Mouse (Mus musculus) embryonic facial prominence, embryonic 13.5 days (tissue): ENCODE measurements at regions not wholly inside any gene's neighbourhood (a gene's known extent, or its start where the extent isn't known, plus 50 kb on each side); places are given as distances from the start of the nearest gene placed in this dataset.

Experiments used
- ATAC-seq: fragments of 200-750 bp; cut with Nextera tagmentation; 2 replicates; pipeline ENCODE4 v1.8.0; 2017; ENCODE audit warnings: low read depth; ENCODE audit not compliant: insufficient number of reproducible peaks, insufficient read depth, low FRiP score, low TSS enrichment
- H3K27ac ChIP-seq: fragments of 300-500 bp; sonication (generic); 2 replicates; pipeline ENCODE4 v1.5.1; 2015; ENCODE audit warnings: moderate library complexity, mild to moderate bottlenecking, inconsistent platforms
- H3K27me3 ChIP-seq: fragments of 300-500 bp; sonication (generic); 2 replicates; pipeline ENCODE4 v1.6.1; 2015; ENCODE audit warnings: mild to moderate bottlenecking, inconsistent platforms
- H3K36me3 ChIP-seq: fragments of 300-500 bp; sonication (generic); 2 replicates; pipeline ENCODE4 v1.6.1; 2015; ENCODE audit warnings: mild to moderate bottlenecking, inconsistent platforms
- H3K4me1 ChIP-seq: fragments of 300-500 bp; sonication (generic); 2 replicates; pipeline ENCODE4 v1.6.1; 2015; ENCODE audit warnings: inconsistent platforms
- H3K4me2 ChIP-seq: fragments of 300-500 bp; sonication (generic); 2 replicates; pipeline ENCODE4 v1.6.1; 2015; ENCODE audit warnings: moderate library complexity, mild to moderate bottlenecking, inconsistent platforms
- H3K4me3 ChIP-seq: fragments of 300-500 bp; sonication (generic); 2 replicates; pipeline ENCODE4 v1.5.1; 2015; ENCODE audit warnings: mild to moderate bottlenecking, inconsistent platforms
- H3K9ac ChIP-seq: fragments of 300-500 bp; sonication (generic); 2 replicates; pipeline ENCODE4 v1.6.1; 2015; ENCODE audit warnings: mild to moderate bottlenecking, inconsistent platforms
- H3K9me3 ChIP-seq: fragments of 300-500 bp; sonication (generic); 2 replicates; pipeline ENCODE4 v1.6.1; 2016; ENCODE audit warnings: inconsistent platforms
- WGBS: fragments of 180-500 bp; shearing (Covaris S2); methylation state at CpG from one replicate; pipeline ENCODE4 v1.1.7; 2015; ENCODE audit warnings: mixed read lengths; 5-methylcytosine and 5-hydroxymethylcytosine counted together

GRCm38 (mm10) chr9:30848249-30848648 lies 74.0 kb downstream of the Adamts15 start:
- no peak overlapping the region for H3K4me2 ChIP-seq
- H3K9ac ChIP-seq, result no peak overlapping the region
- H3K36me3 ChIP-seq, result no peaks in the 10 kb centered on the region
- peaks cover 15% of the 10 kb centered on the region for H3K4me1 ChIP-seq
- no peak overlapping the region for H3K4me3 ChIP-seq
- no peak for ATAC-seq
- no peak overlapping the region for H3K27ac ChIP-seq
- WGBS, result 33% methylated on average over 1 of the region's 1 CpGs
- H3K9me3 ChIP-seq, result no peaks in the 10 kb centered on the region
- H3K27me3 ChIP-seq, result no peaks in the 10 kb centered on the region

GRCm38 (mm10) chr9:30845609-30846290 lies 76.5 kb downstream of the Adamts15 start:
- H3K27me3 ChIP-seq, result no peaks in the 10 kb centered on the region
- no peak overlapping the region for H3K4me2 ChIP-seq
- ATAC-seq, result no peak
- no peak overlapping the region for H3K4me3 ChIP-seq
- no peaks in the 10 kb centered on the region for H3K36me3 ChIP-seq
- no peak overlapping the region for H3K9ac ChIP-seq
- 36% methylated on average over 10 of the region's 10 CpGs for WGBS
- H3K27ac ChIP-seq, result peak overlapping the region; percentile 68
- H3K9me3 ChIP-seq, result no peaks in the 10 kb centered on the region
- H3K4me1 ChIP-seq, result peaks cover 15% of the 10 kb centered on the region

DNA sequence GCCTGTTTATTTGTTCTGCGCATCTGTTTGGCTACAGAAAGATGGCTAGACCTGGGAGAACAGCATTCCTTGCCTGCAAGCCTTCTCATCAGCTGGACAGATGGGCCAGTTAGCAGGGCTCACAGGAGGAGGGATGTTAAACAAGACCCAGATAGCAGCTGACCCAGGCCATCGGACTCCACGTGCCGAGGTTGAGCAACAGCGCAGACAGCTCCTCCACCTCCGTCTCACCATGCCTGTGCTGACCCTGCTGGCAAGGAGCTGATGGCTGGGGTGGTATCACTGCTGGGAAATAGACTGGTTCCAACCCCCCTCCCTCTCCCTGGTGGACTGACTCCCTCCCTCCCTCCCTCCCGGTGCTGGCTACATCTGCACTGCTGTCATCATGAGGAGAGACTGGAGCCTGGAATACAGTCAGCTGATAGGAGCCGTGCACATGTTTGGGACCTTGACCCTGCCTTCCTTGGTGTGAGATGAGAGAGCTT lies 78.1 kb downstream of the Adamts15 start:
- H3K27me3 ChIP-seq, result no peaks in the 10 kb centered on the region
- no peak for ATAC-seq
- peaks cover 15% of the 10 kb centered on the region for H3K4me1 ChIP-seq
- WGBS, result 59% methylated on average over 8 of the region's 8 CpGs
- no peak overlapping the region for H3K27ac ChIP-seq
- H3K9me3 ChIP-seq, result no peaks in the 10 kb centered on the region
- H3K36me3 ChIP-seq, result no peaks in the 10 kb centered on the region
- H3K4me3 ChIP-seq, result no peak overlapping the region
- no peak overlapping the region for H3K4me2 ChIP-seq
- no peak overlapping the region for H3K9ac ChIP-seq

DNA sequence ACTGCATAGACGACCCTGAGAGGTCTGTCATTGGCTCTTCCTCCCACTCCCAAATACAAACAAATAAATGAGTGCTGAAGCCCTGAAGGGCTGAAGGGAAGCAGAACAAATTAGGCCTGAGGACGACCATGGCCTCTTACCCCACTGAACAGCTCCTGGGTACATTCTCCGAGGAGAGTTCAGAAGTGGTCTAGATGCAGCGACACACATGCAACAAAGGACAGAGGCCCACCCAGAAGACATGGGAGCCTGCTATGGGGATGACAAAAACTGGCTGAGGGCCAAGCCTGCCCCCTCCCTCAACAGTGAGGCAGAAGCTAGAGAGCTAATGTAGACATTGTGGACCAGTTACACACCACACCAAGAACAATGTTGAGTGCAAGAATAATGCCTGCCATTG lies 87.3 kb downstream of the Adamts15 start:
- H3K4me2 ChIP-seq, result peak overlapping the region; percentile 7; the same call in 1 of the 2 replicates
- H3K9ac ChIP-seq, result no peak overlapping the region
- H3K4me3 ChIP-seq, result no peak overlapping the region
- peaks cover 17% of the 10 kb centered on the region for H3K4me1 ChIP-seq
- no peaks in the 10 kb centered on the region for H3K27me3 ChIP-seq
- H3K27ac ChIP-seq, result peak overlapping the region; percentile 91
- peak; percentile 54; the same call in 1 of the 2 replicates for ATAC-seq
- no peaks in the 10 kb centered on the region for H3K9me3 ChIP-seq
- H3K36me3 ChIP-seq, result no peaks in the 10 kb centered on the region
- WGBS, result 16% methylated on average over 4 of the region's 4 CpGs

- no peaks in the 10 kb centered on the region for H3K9me3 ChIP-seq
- H3K4me1 ChIP-seq, result peaks cover 17% of the 10 kb centered on the region
- 15% methylated on average over 10 of the region's 10 CpGs for WGBS
- H3K4me2 ChIP-seq, result peak overlapping the region; percentile 10; the same call in 1 of the 2 replicates
- no peak overlapping the region for H3K4me3 ChIP-seq
- peak; percentile 79 for ATAC-seq
- H3K36me3 ChIP-seq, result no peaks in the 10 kb centered on the region
- peak overlapping the region; percentile 91 for H3K27ac ChIP-seq
- no peak overlapping the region for H3K9ac ChIP-seq
- no peaks in the 10 kb centered on the region for H3K27me3 ChIP-seq
Observed at GRCm38 (mm10) chr9:30834565-30834905, 87.7 kb downstream of the Adamts15 start.

GRCm38 (mm10) chr9:30833836-30834564 lies 88.3 kb downstream of the Adamts15 start:
- Histone ChIP-seq H3K27me3 (no peaks in the 10 kb centered on the region), H3K4me3 (no peak overlapping the region), H3K4me1 (peaks cover 17% of the 10 kb centered on the region), H3K36me3 (no peaks in the 10 kb centered on the region), H3K4me2 (peak overlapping the region; percentile 10; the same call in 1 of the 2 replicates), H3K9me3 (no peaks in the 10 kb centered on the region), H3K9ac (no peak overlapping the region), H3K27ac (peak overlapping the region; percentile 91)
- peak; percentile 53 for ATAC-seq
- 56% methylated on average over 15 of the region's 15 CpGs for WGBS

DNA sequence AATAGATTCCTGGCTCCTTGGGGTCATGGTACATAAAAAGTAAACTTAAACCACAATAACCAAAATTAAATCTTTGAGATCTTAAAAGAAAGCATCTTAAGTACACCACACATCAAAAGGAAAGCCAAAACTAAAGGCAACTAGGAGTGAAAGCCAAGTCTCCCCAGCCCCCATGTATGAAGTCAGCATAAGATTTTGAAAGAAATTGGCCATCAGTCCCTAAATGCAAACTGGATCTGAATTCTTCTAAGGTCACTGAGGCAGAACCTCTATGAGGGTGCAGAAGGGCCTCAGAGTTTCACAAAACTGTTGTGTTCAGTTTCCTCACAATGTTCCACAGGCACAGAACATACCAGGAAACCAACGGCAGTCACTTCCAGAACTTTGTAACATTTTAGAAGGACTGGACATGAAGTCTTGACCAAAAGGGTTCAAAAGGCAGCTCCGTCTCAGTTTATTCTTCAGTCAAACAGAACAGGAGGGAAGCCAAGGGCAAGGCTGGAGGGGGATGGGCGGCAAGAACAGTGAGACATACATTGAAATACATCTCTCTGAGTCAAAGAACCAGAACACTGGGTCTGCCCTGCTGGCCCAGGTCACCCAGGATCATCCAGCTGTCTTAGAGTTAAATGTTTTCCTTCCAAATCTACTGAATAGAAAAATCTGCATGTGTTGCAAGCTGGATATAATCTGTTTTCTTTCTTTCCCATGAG lies 92.9 kb downstream of the Adamts15 start:
- no peak for ATAC-seq
- Histone ChIP-seq H3K36me3 (no peaks in the 10 kb centered on the region), H3K27ac (no peak overlapping the region), H3K4me1 (peaks cover 11% of the 10 kb centered on the region), H3K4me3 (no peak overlapping the region), H3K27me3 (no peaks in the 10 kb centered on the region), H3K9me3 (no peaks in the 10 kb centered on the region), H3K9ac (no peak overlapping the region), H3K4me2 (no peak overlapping the region)
- WGBS, result 77% methylated on average over 3 of the region's 3 CpGs

DNA sequence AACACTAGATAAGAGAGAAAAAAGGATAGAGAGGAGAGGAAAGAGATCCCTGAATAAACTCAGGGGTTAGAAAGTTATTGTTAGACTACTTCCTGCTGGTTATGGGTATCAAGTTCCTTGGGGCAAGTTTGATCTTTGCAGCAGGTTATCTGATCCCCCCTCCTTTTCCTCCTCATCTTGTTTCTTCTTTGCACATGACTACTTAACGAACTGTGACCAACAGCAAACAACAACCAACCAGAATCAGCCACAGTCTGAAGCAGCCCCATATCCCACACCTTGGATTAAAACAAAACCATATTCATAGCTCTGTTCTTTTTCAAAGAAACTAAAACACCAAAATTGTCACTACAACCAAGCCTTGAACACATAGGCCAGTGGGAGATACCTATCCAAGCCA lies 94.5 kb downstream of the Adamts15 start:
- H3K9me3 ChIP-seq, result no peaks in the 10 kb centered on the region

GRCm38 (mm10) chr9:30824056-30824625 lies 98.1 kb downstream of the Adamts15 start:
- Histone ChIP-seq H3K9me3 (no peaks in the 10 kb centered on the region), H3K27me3 (no peaks in the 10 kb centered on the region), H3K4me1 (no peaks in the 10 kb centered on the region), H3K27ac (no peak overlapping the region), H3K36me3 (no peaks in the 10 kb centered on the region), H3K4me2 (no peak overlapping the region), H3K4me3 (no peak overlapping the region), H3K9ac (no peak overlapping the region)
- WGBS, result 78% methylated on average over 4 of the region's 4 CpGs
- ATAC-seq, result no peak

More for the DNA sequence above, 94.5 kb downstream of the Adamts15 start:
- Histone ChIP-seq H3K36me3 (no peaks in the 10 kb centered on the region), H3K27me3 (no peaks in the 10 kb centered on the region), H3K4me2 (no peak overlapping the region), H3K4me1 (no peaks in the 10 kb centered on the region), H3K27ac (no peak overlapping the region), H3K4me3 (no peak overlapping the region), H3K9ac (no peak overlapping the region)
- ATAC-seq, result no peak
- WGBS, result 70% methylated on average over 1 of the region's 1 CpGs

- ATAC-seq, result no peak
- H3K27me3 ChIP-seq, result no peaks in the 10 kb centered on the region
- no peaks in the 10 kb centered on the region for H3K36me3 ChIP-seq
- no peak overlapping the region for H3K4me2 ChIP-seq
- no peaks in the 10 kb centered on the region for H3K4me1 ChIP-seq
- WGBS, result 83% methylated on average over 2 of the region's 2 CpGs
- no peak overlapping the region for H3K27ac ChIP-seq
- no peak overlapping the region for H3K4me3 ChIP-seq
- H3K9me3 ChIP-seq, result no peaks in the 10 kb centered on the region
- H3K9ac ChIP-seq, result no peak overlapping the region
Observed at GRCm38 (mm10) chr9:30820806-30821375, 101.4 kb downstream of the Adamts15 start.

- 53% methylated on average over 4 of the region's 4 CpGs for WGBS
- Histone ChIP-seq H3K27me3 (no peaks in the 10 kb centered on the region), H3K4me1 (peaks cover 19% of the 10 kb centered on the region), H3K36me3 (no peaks in the 10 kb centered on the region), H3K9ac (no peak overlapping the region), H3K4me3 (no peak overlapping the region), H3K4me2 (no peak overlapping the region), H3K27ac (no peak overlapping the region), H3K9me3 (no peaks in the 10 kb centered on the region)
- ATAC-seq, result no peak
Observed at GRCm38 (mm10) chr9:30813246-30813645, 109.0 kb downstream of the Adamts15 start.
